Mouse (Mus musculus) midbrain, embryonic 13.5 days (tissue): ENCODE results near the gene Habp4. TPM values are rescaled to one million over a fixed set of nuclear protein-coding genes. Genes with fewer than 3 reads are reported as not detected.

Experiments
- ATAC-seq: fragments of 200-750 bp; cut with Nextera tagmentation; 2 replicates; pipeline ENCODE4 v1.8.0; 2017; ENCODE audit warnings: mild to moderate bottlenecking, moderate TSS enrichment, moderate library complexity
- H3K27ac ChIP-seq: fragments of 300-500 bp; sonication (generic); 2 replicates; pipeline ENCODE4 v1.5.1; 2015; ENCODE audit warnings: inconsistent platforms, mild to moderate bottlenecking, moderate library complexity
- H3K27me3 ChIP-seq: fragments of 300-500 bp; sonication (generic); 2 replicates; pipeline ENCODE4 v1.6.1; 2015; ENCODE audit warnings: mild to moderate bottlenecking, inconsistent platforms
- H3K36me3 ChIP-seq: fragments of 300-500 bp; sonication (generic); 2 replicates; pipeline ENCODE4 v1.6.1; 2015; ENCODE audit warnings: mild to moderate bottlenecking, inconsistent platforms
- H3K4me1 ChIP-seq: fragments of 300-500 bp; sonication (generic); replicated peaks from 2 replicates; pipeline ENCODE4 v1.6.1; 2015; ENCODE audit warnings: inconsistent platforms
- H3K4me2 ChIP-seq: fragments of 300-500 bp; sonication (generic); replicated peaks from 2 replicates; pipeline ENCODE4 v1.6.1; 2015; ENCODE audit warnings: moderate library complexity, mild to moderate bottlenecking, inconsistent platforms
- H3K4me3 ChIP-seq: fragments of 300-500 bp; sonication (generic); replicated peaks from 2 replicates; pipeline ENCODE4 v1.5.1; 2015; ENCODE audit warnings: mild to moderate bottlenecking, inconsistent platforms
- H3K9ac ChIP-seq: fragments of 300-500 bp; sonication (generic); replicated peaks from 2 replicates; pipeline ENCODE4 v1.6.1; 2015; ENCODE audit warnings: mild to moderate bottlenecking, inconsistent platforms
- H3K9me3 ChIP-seq: fragments of 300-500 bp; sonication (generic); 2 replicates; pipeline ENCODE4 v1.6.1; 2016; ENCODE audit warnings: mild to moderate bottlenecking, inconsistent platforms
- WGBS: fragments of 180-500 bp; shearing (Covaris S2); methylation state at CpG from one replicate; pipeline ENCODE4 v1.1.7; 2015; 5-methylcytosine and 5-hydroxymethylcytosine counted together
- polyA plus RNA-seq: library from polyadenylated mRNA; unstranded; fragments of >200 nt; fragmentation: Nextera tagmentation; extraction: Ambion mirVana; gene quantifications from 2 replicates; pipeline ENCODE4 v1.2.1, GENCODE M21; 2015

The Habp4 gene
- polyA plus RNA-seq, 1 experiment from 2014 or later, result 25.1 TPM

- H3K4me2 ChIP-seq, result no peak overlapping the region
- WGBS, result 48% methylated on average over 2 of the region's 2 CpGs
- ATAC-seq, result no peak
- no peaks in the 10 kb centered on the region for H3K36me3 ChIP-seq
- H3K27ac ChIP-seq, result no peak overlapping the region
- H3K9ac ChIP-seq, result no peak overlapping the region
- no peaks in the 10 kb centered on the region for H3K4me1 ChIP-seq
- no peaks in the 10 kb centered on the region for H3K27me3 ChIP-seq
- no peak overlapping the region for H3K4me3 ChIP-seq
- no peaks in the 10 kb centered on the region for H3K9me3 ChIP-seq
Measured at GRCm38 (mm10) chr13:64205186-64205585, 43.6 kb downstream of the Habp4 start.

DNA sequence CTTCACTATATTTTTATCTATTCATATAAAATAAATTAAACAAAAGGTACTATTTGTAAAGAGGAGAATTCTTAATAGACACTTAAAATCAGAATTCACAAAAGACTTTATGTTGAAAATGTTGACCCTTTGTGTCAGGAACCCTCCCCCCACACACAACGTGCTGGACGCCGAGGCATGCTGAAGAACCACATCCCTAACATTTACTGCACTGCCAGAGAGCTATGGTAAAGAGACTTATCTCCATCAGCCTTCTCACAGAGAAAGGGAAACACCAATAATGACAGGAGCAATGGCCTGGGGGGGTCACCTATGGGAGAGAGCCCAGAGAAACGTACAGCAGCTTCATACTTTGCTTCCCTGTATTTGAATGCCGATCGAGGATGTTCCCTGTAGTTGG lies 46.5 kb downstream of the Habp4 start:
- H3K9ac ChIP-seq, result no peak overlapping the region
- H3K4me3 ChIP-seq, result no peak overlapping the region
- no peaks in the 10 kb centered on the region for H3K4me1 ChIP-seq
- H3K27me3 ChIP-seq, result no peaks in the 10 kb centered on the region
- H3K27ac ChIP-seq, result no peak overlapping the region
- H3K9me3 ChIP-seq, result no peaks in the 10 kb centered on the region
- no peak for ATAC-seq
- no peak overlapping the region for H3K4me2 ChIP-seq
- 96% methylated on average over 6 of the region's 6 CpGs for WGBS
- no peaks in the 10 kb centered on the region for H3K36me3 ChIP-seq

DNA sequence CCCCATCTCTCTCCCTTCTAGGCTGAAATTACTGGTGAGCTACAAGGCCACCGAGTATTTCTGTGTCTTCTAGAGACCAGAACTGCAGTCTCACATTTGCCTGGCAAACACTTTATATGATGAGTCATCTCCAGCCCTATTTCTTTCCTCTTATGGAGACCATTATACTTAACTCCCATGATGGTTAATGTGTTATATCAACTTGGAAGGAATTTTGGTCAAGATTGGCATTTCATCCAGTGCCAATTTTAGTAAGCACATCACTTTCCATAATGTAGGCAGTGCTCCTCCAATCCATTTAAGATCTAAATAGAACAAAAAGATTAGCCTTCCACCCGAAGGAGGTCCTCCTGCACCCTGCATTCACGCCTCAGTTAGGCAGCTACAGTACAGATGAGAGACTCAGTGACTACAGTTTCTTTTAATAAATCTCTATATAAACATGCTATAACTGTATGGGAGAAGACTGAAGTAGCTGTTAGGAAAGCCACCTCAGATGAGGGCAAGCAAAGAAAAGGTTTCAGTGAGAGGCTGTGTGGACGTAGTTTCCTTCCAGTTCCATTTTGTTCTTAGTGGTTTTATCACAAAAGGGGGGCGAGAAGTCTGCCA lies 50.5 kb downstream of the Habp4 start:
- ATAC-seq, result no peak
- Histone ChIP-seq H3K4me2 (no peak overlapping the region), H3K4me3 (no peak overlapping the region), H3K36me3 (no peaks in the 10 kb centered on the region), H3K27ac (no peak overlapping the region), H3K9me3 (no peaks in the 10 kb centered on the region), H3K27me3 (no peaks in the 10 kb centered on the region), H3K4me1 (no peaks in the 10 kb centered on the region), H3K9ac (no peak overlapping the region)
- WGBS, result 93% methylated on average over 5 of the region's 5 CpGs

- no peaks in the 10 kb centered on the region for H3K27me3 ChIP-seq
Measured at GRCm38 (mm10) chr13:64214891-64215290, 53.3 kb downstream of the Habp4 start.

DNA sequence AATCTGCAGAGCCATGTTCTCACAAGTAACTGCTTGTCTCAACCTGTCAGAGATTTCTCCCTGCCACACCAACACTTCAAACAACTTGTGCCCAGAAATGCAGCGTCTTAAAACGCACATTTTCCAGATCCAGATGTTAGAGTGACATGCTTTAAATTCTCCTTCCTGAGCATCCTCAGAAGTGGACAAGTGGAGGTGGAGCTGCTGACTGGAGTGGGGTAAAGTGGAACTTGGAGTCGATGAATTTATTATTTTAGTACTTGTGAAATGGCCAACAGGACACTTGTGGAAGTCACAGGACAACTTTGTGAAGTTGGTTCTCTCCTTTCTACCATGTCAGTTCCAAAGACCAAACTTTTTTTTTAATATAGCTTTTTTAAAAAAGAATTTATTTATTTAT lies 64.1 kb downstream of the Habp4 start:
- Histone ChIP-seq H3K4me3 (no peak overlapping the region), H3K9ac (no peak overlapping the region), H3K4me1 (no peaks in the 10 kb centered on the region), H3K27me3 (no peaks in the 10 kb centered on the region), H3K36me3 (no peaks in the 10 kb centered on the region), H3K27ac (no peak overlapping the region), H3K9me3 (no peaks in the 10 kb centered on the region), H3K4me2 (no peak overlapping the region)
- no peak for ATAC-seq
- WGBS, result 89% methylated on average over 3 of the region's 3 CpGs

More at GRCm38 (mm10) chr13:64214891-64215290, 53.3 kb downstream of the Habp4 start:
- no peaks in the 10 kb centered on the region for H3K9me3 ChIP-seq
- H3K4me3 ChIP-seq, result no peak overlapping the region
- H3K27ac ChIP-seq, result no peak overlapping the region
- H3K9ac ChIP-seq, result no peak overlapping the region
- ATAC-seq, result no peak
- no peaks in the 10 kb centered on the region for H3K4me1 ChIP-seq
- no peaks in the 10 kb centered on the region for H3K36me3 ChIP-seq
- 96% methylated on average over 5 of the region's 5 CpGs for WGBS
- H3K4me2 ChIP-seq, result no peak overlapping the region

- H3K4me3 ChIP-seq, result no peak overlapping the region
- no peak overlapping the region for H3K27ac ChIP-seq
- no peak overlapping the region for H3K4me2 ChIP-seq
- no peaks in the 10 kb centered on the region for H3K4me1 ChIP-seq
- no peaks in the 10 kb centered on the region for H3K36me3 ChIP-seq
- H3K9ac ChIP-seq, result no peak overlapping the region
- no peaks in the 10 kb centered on the region for H3K27me3 ChIP-seq
- H3K9me3 ChIP-seq, result no peaks in the 10 kb centered on the region
- ATAC-seq, result no peak
- WGBS, result 93% methylated on average over 4 of the region's 4 CpGs
Measured at GRCm38 (mm10) chr13:64226725-64227124, 65.1 kb downstream of the Habp4 start.

GRCm38 (mm10) chr13:64233139-64233538 lies 71.5 kb downstream of the Habp4 start:
- no peaks in the 10 kb centered on the region for H3K36me3 ChIP-seq
- no peak overlapping the region for H3K4me2 ChIP-seq
- H3K9ac ChIP-seq, result no peak overlapping the region
- no peak overlapping the region for H3K27ac ChIP-seq
- WGBS, result 78% methylated on average over 4 of the region's 4 CpGs
- H3K4me1 ChIP-seq, result no peaks in the 10 kb centered on the region
- H3K9me3 ChIP-seq, result no peaks in the 10 kb centered on the region
- no peak for ATAC-seq
- H3K27me3 ChIP-seq, result no peaks in the 10 kb centered on the region
- H3K4me3 ChIP-seq, result no peak overlapping the region

- ATAC-seq, result no peak
- Histone ChIP-seq H3K36me3 (no peaks in the 10 kb centered on the region), H3K4me3 (no peak overlapping the region), H3K4me1 (no peaks in the 10 kb centered on the region), H3K27me3 (no peaks in the 10 kb centered on the region), H3K9me3 (no peaks in the 10 kb centered on the region), H3K4me2 (no peak overlapping the region), H3K9ac (no peak overlapping the region), H3K27ac (no peak overlapping the region)
- 82% methylated on average over 4 of the region's 4 CpGs for WGBS
Measured at GRCm38 (mm10) chr13:64235062-64235715, 73.6 kb downstream of the Habp4 start.

DNA sequence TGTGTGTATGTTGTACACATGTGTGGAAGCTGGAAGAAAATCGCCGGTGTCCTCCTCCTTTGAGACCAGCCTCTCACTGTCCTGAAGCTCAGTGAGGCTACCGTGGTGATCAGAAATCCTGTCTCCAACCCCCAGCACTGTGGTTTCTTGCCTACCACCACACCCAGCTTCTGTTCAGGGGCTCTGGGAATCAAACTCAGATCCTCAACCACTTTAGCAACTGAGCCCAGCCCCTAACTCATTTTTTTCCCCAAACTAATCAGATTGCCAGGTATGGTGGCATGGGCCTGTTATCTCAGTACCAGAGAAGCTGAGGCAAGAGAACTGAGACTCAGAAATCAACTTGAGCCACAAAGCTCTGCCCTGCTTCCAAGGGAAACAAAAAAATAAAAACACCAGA lies 74.2 kb downstream of the Habp4 start:
- no peak overlapping the region for H3K27ac ChIP-seq
- no peaks in the 10 kb centered on the region for H3K27me3 ChIP-seq
- H3K4me3 ChIP-seq, result no peak overlapping the region
- H3K9ac ChIP-seq, result no peak overlapping the region
- H3K9me3 ChIP-seq, result no peaks in the 10 kb centered on the region
- WGBS, result 85% methylated on average over 3 of the region's 3 CpGs
- no peaks in the 10 kb centered on the region for H3K4me1 ChIP-seq
- H3K36me3 ChIP-seq, result no peaks in the 10 kb centered on the region
- H3K4me2 ChIP-seq, result no peak overlapping the region
- ATAC-seq, result no peak

Other genes starting within 250 kb of the Habp4 start
- gene Hsd17b3, start 72.6 kb upstream of the Habp4 start, polyA plus RNA-seq, result not detected in 2 replicates
- 1.4 and 2.2 TPM in 2 replicates for gene Slc35d2, start 32.5 kb upstream of the Habp4 start, polyA plus RNA-seq
- gene Zfp367, start 8.6 kb upstream of the Habp4 start, polyA plus RNA-seq, result 7.8 and 8.0 TPM in 2 replicates
- gene Cdc14b, start 113.5 kb downstream of the Habp4 start, polyA plus RNA-seq, result 3.6 and 4.1 TPM in 2 replicates
- 12.9 and 13.6 TPM in 2 replicates for gene Aaed1, start 150.9 kb downstream of the Habp4 start, polyA plus RNA-seq
- gene Ctsl, start 209.1 kb downstream of the Habp4 start, polyA plus RNA-seq, result 104 TPM in 2 replicates